Mouse (Mus musculus): ENCODE results near the gene 4933428G20Rik. TPM values are rescaled to one million over a fixed set of nuclear protein-coding genes. Genes with fewer than 3 reads are reported as not detected.

Gene 4933428G20Rik
- polyA plus RNA-seq, 1 experiment, result 1.0 TPM

DNA sequence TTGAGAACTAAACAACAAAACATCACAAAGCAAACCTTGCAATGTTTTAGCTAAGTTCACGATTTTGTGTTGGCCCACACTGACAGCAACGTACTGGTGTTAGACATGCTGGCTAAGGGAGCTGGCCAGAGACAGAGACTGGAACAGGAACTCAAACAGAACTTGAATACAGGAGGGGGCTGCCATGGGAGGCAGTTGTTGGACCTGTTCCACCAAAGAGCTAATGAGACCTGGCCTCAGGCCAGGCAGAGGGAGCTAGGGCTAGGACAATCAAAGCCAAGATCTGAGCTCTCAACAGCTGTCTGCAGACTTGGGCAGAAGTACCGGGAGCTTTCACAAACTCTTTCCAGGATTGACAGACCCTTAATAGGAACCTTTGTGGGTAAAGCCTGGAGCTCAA lies 40.5 kb upstream of the 4933428G20Rik start:
- peaks cover 85% of the 10 kb centered on the region for H3K27me3 ChIP-seq (ENCODE audit: control insufficient read depth, insufficient read depth, insufficient read length)
- H3K4me3 ChIP-seq, result no peak overlapping the region
- no peak for TF ChIP-seq TCF3 (IDR thresholded peaks at IDR 0.05; ENCODE audit: insufficient read length, low read depth)
- TF ChIP-seq POLR2AphosphoS2 (IDR thresholded peaks at IDR 0.05; ENCODE audit: insufficient read length, low read depth), result no peak
- TF ChIP-seq CEBPB (IDR thresholded peaks at IDR 0.05; ENCODE audit: insufficient read depth, poor library complexity, severe bottlenecking), result no peak
- TF ChIP-seq USF1 (IDR thresholded peaks at IDR 0.05; ENCODE audit: low read depth), result no peak
- TF ChIP-seq SRF (IDR thresholded peaks at IDR 0.05; ENCODE audit: control insufficient read depth, insufficient read length, low read depth), result no peak
- no peak for TF ChIP-seq POLR2A (IDR thresholded peaks at IDR 0.05; ENCODE audit: insufficient read length, low read depth)
- TF ChIP-seq MYOG (IDR thresholded peaks at IDR 0.05; ENCODE audit: control insufficient read depth in 1 of 3, insufficient read depth in 1 of 3, insufficient read length in 2 of 3, low read depth in 2 of 3), result no peak
- TF ChIP-seq MAX (IDR thresholded peaks at IDR 0.05; ENCODE audit: low read depth), result no peak
- no peak for TF ChIP-seq TCF12 (IDR thresholded peaks at IDR 0.05; ENCODE audit: insufficient read depth, poor library complexity, severe bottlenecking)
- no peak for TF ChIP-seq REST (IDR thresholded peaks at IDR 0.05; ENCODE audit: insufficient read depth, insufficient read length)
- no peak for TF ChIP-seq MYOD1 (IDR thresholded peaks at IDR 0.05; ENCODE audit: control insufficient read depth in 1 of 3, insufficient read length in 2 of 3, low read depth in 2 of 3)
- H3ac ChIP-seq (ENCODE audit: control insufficient read depth, insufficient read length), result no peak overlapping the region
- H3K36me3 ChIP-seq (ENCODE audit: control insufficient read depth, insufficient read depth), result no peaks in the 10 kb centered on the region
- no peaks in the 10 kb centered on the region for H3K79me2 ChIP-seq (ENCODE audit: control insufficient read depth, insufficient read depth)
- no peak overlapping the region for H3K4me2 ChIP-seq (ENCODE audit: low read depth)

GRCm38 (mm10) chr11:97540136-97540535 lies 40.0 kb upstream of the 4933428G20Rik start:
- Histone ChIP-seq H3K4me2 (ENCODE audit: low read depth) (no peak overlapping the region), H3K4me3 (no peak overlapping the region), H3ac (ENCODE audit: control insufficient read depth, insufficient read length) (no peak overlapping the region), H3K79me2 (ENCODE audit: control insufficient read depth, insufficient read depth) (no peaks in the 10 kb centered on the region), H3K36me3 (ENCODE audit: control insufficient read depth, insufficient read depth) (no peaks in the 10 kb centered on the region), H3K27me3 (ENCODE audit: control insufficient read depth, insufficient read depth, insufficient read length) (peaks cover 85% of the 10 kb centered on the region)
- no peak for TF ChIP-seq POLR2AphosphoS2 (IDR thresholded peaks at IDR 0.05; ENCODE audit: insufficient read length, low read depth)
- no peak for TF ChIP-seq MYOD1 (IDR thresholded peaks at IDR 0.05; ENCODE audit: control insufficient read depth in 1 of 3, insufficient read length in 2 of 3, low read depth in 2 of 3)
- TF ChIP-seq TCF12 (IDR thresholded peaks at IDR 0.05; ENCODE audit: insufficient read depth, poor library complexity, severe bottlenecking), result no peak
- TF ChIP-seq USF1 (IDR thresholded peaks at IDR 0.05; ENCODE audit: low read depth), result no peak
- TF ChIP-seq POLR2A (IDR thresholded peaks at IDR 0.05; ENCODE audit: insufficient read length, low read depth), result no peak
- no peak for TF ChIP-seq REST (IDR thresholded peaks at IDR 0.05; ENCODE audit: insufficient read depth, insufficient read length)

DNA sequence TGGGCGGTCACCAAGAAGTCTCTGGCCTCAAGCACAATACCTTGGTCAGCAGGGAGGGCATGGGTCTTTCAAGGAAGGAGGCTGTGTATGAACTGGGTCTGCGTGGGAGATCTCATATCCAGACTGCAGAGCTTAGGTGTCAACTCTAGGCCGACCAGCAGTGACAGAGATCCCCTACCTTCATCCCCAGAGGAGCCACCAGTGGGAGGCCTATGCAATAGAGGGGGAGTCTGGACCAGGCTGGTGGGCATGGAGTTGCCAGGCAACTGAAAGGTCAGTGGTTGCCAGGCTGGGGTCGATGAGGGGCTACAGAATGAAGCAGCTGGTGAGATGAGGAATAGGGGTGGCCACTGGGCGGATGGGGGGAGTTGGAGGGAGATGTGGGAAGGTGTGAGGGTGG lies 39.5 kb upstream of the 4933428G20Rik start:
- Histone ChIP-seq H3K27me3 (ENCODE audit: control insufficient read depth, insufficient read depth, insufficient read length) (peaks cover 85% of the 10 kb centered on the region), H3K79me2 (ENCODE audit: control insufficient read depth, insufficient read depth) (no peaks in the 10 kb centered on the region), H3ac (ENCODE audit: control insufficient read depth, insufficient read length) (no peak overlapping the region), H3K4me3 (no peak overlapping the region), H3K36me3 (ENCODE audit: control insufficient read depth, insufficient read depth) (no peaks in the 10 kb centered on the region), H3K4me2 (ENCODE audit: low read depth) (no peak overlapping the region)
- TF ChIP-seq MYOD1 (IDR thresholded peaks at IDR 0.05; ENCODE audit: control insufficient read depth in 1 of 3, insufficient read length in 2 of 3, low read depth in 2 of 3) (no peak), POLR2AphosphoS2 (IDR thresholded peaks at IDR 0.05; ENCODE audit: insufficient read length, low read depth) (no peak), E2F4 (IDR thresholded peaks at IDR 0.05; ENCODE audit: insufficient read depth) (no peak), POLR2A (IDR thresholded peaks at IDR 0.05; ENCODE audit: insufficient read length, low read depth) (no peak), MAX (IDR thresholded peaks at IDR 0.05; ENCODE audit: low read depth) (no peak), TCF3 (IDR thresholded peaks at IDR 0.05; ENCODE audit: insufficient read length, low read depth) (no peak), TCF12 (IDR thresholded peaks at IDR 0.05; ENCODE audit: insufficient read depth, poor library complexity, severe bottlenecking) (no peak), SRF (IDR thresholded peaks at IDR 0.05; ENCODE audit: control insufficient read depth, insufficient read length, low read depth) (no peak)

- no peaks in the 10 kb centered on the region for H3K36me3 ChIP-seq (ENCODE audit: control insufficient read depth, insufficient read depth)
- H3K4me3 ChIP-seq, result no peak overlapping the region
- H3ac ChIP-seq (ENCODE audit: control insufficient read depth, insufficient read length), result no peak overlapping the region
- H3K4me2 ChIP-seq (ENCODE audit: low read depth), result no peak overlapping the region
- TF ChIP-seq CEBPB (IDR thresholded peaks at IDR 0.05; ENCODE audit: insufficient read depth, poor library complexity, severe bottlenecking) (no peak), POLR2A (IDR thresholded peaks at IDR 0.05; ENCODE audit: insufficient read length, low read depth) (no peak), TCF3 (IDR thresholded peaks at IDR 0.05; ENCODE audit: insufficient read length, low read depth) (no peak), REST (IDR thresholded peaks at IDR 0.05; ENCODE audit: insufficient read depth, insufficient read length) (no peak), POLR2AphosphoS2 (IDR thresholded peaks at IDR 0.05; ENCODE audit: insufficient read length, low read depth) (no peak), TCF12 (IDR thresholded peaks at IDR 0.05; ENCODE audit: insufficient read depth, poor library complexity, severe bottlenecking) (no peak), MYOD1 (IDR thresholded peaks at IDR 0.05; ENCODE audit: control insufficient read depth in 1 of 3, insufficient read length in 2 of 3, low read depth in 2 of 3) (no peak), E2F4 (IDR thresholded peaks at IDR 0.05; ENCODE audit: insufficient read depth) (no peak), MYOG (IDR thresholded peaks at IDR 0.05; ENCODE audit: control insufficient read depth in 1 of 3, insufficient read depth in 1 of 3, insufficient read length in 2 of 3, low read depth in 2 of 3) (no peak), MAX (IDR thresholded peaks at IDR 0.05; ENCODE audit: low read depth) (no peak), SRF (IDR thresholded peaks at IDR 0.05; ENCODE audit: control insufficient read depth, insufficient read length, low read depth) (no peak), USF1 (IDR thresholded peaks at IDR 0.05; ENCODE audit: low read depth) (no peak)
- H3K79me2 ChIP-seq (ENCODE audit: control insufficient read depth, insufficient read depth), result no peaks in the 10 kb centered on the region
- peaks cover 86% of the 10 kb centered on the region for H3K27me3 ChIP-seq (ENCODE audit: control insufficient read depth, insufficient read depth, insufficient read length)
Measured at GRCm38 (mm10) chr11:97537580-97538089, 37.5 kb upstream of the 4933428G20Rik start.

Data from myocyte (in vitro differentiated cells).